Mouse (Mus musculus) c-Kit-negative CD71-positive TER-119-positive erythroid progenitor cells, embryonic 14.5 days (primary cell): Measurements from ENCODE around the gene Zzef1.

Source experiments
- DNase-seq: peaks from one replicate; pipeline ENCODE4 v3.0.0-alpha.2; 2013; ENCODE audit warnings: low read depth, low spot score

Zzef1 gene

GRCm38 (mm10) chr11:72955339-72955974 is 159.4 kb downstream of the Zzef1 start:
- DNase-seq: no peak

- no peak for DNase-seq
Measured at GRCm38 (mm10) chr11:72957318-72957717, 161.3 kb downstream of the Zzef1 start.

GRCm38 (mm10) chr11:72959924-72960679 is 164.1 kb downstream of the Zzef1 start:
- DNase-seq: no peak

GRCm38 (mm10) chr11:72960723-72961071 is 164.7 kb downstream of the Zzef1 start:
- no peak for DNase-seq

- no peak for DNase-seq
Measured at GRCm38 (mm10) chr11:72961072-72961980, 165.3 kb downstream of the Zzef1 start, which contains the start of gene Atp2a3. Gene Atp2a3 (plus strand): TSS chr11:72961169.

- DNase-seq: no peak
Measured at GRCm38 (mm10) chr11:72962378-72962777, 166.4 kb downstream of the Zzef1 start.

GRCm38 (mm10) chr11:72963058-72963788 is 167.2 kb downstream of the Zzef1 start:
- no peak for DNase-seq

GRCm38 (mm10) chr11:72963789-72964294 is 167.8 kb downstream of the Zzef1 start:
- DNase-seq: no peak

- DNase-seq: no peak
Measured at GRCm38 (mm10) chr11:72974995-72975503, 179.0 kb downstream of the Zzef1 start.
